Mouse (Mus musculus): ENCODE measurements around the gene Gpr62. TPM values are rescaled to one million over a fixed set of nuclear protein-coding genes. Genes with fewer than 3 reads are reported as not detected.

Gpr62 gene
- polyA plus RNA-seq, 1 experiment from 2014 or later: not detected

GRCm38 (mm10) chr9:106454888-106455681, 10.7 kb downstream of the Gpr62 start:
- no peak overlapping the region for H3K9ac ChIP-seq (replicated peaks)
- TF ChIP-seq EP300 (IDR thresholded peaks at IDR 0.05; ENCODE audit: low read depth): no peak
- TF ChIP-seq CTCF (IDR thresholded peaks at IDR 0.05; ENCODE audit: low read depth): no peak
- DNase-seq (no peak), ATAC-seq (no peak)
- H3K9me3 ChIP-seq (ENCODE audit: low read length): no peaks in the 10 kb centered on the region
- H3K4me1 ChIP-seq (ENCODE audit: insufficient read depth): peaks cover 20% of the 10 kb centered on the region
- peaks cover 13% of the 10 kb centered on the region; the same call in 1 of the 2 replicates for H3K27me3 ChIP-seq (ENCODE audit: insufficient read depth, low read length)
- H3K36me3 ChIP-seq (replicated peaks; ENCODE audit: insufficient read depth, low read length): no peaks in the 10 kb centered on the region
- WGBS (ENCODE audit: insufficient replicate concordance): 30% methylated on average over 17 of the region's 17 CpGs
- peak overlapping the region; percentile 75; the same call in 1 of the 2 replicates for H3K4me2 ChIP-seq (ENCODE audit: low read depth, low read length)
- no peak overlapping the region for H3K4me3 ChIP-seq (ENCODE audit: low read depth, low read length)
- no peak overlapping the region for H3K27ac ChIP-seq (ENCODE audit: low read depth)

GRCm38 (mm10) chr9:106454071-106454761, 11.5 kb downstream of the Gpr62 start:
- H3K27me3 ChIP-seq (ENCODE audit: insufficient read depth, low read length): peaks cover 13% of the 10 kb centered on the region; the same call in 1 of the 2 replicates
- H3K9me3 ChIP-seq (ENCODE audit: low read length): no peaks in the 10 kb centered on the region
- H3K27ac ChIP-seq (ENCODE audit: low read depth): peak overlapping the region; percentile 48; the same call in 1 of the 2 replicates
- peak overlapping the region; percentile 67 for H3K4me3 ChIP-seq (ENCODE audit: low read depth, low read length)
- H3K9ac ChIP-seq (replicated peaks): peak overlapping the region; percentile 60
- peak overlapping the region; percentile 75 for H3K4me2 ChIP-seq (ENCODE audit: low read depth, low read length)
- 13% methylated on average over 17 of the region's 20 CpGs for WGBS (ENCODE audit: insufficient replicate concordance)
- peaks cover 24% of the 10 kb centered on the region for H3K4me1 ChIP-seq (ENCODE audit: insufficient read depth)
- TF ChIP-seq EP300 (IDR thresholded peaks at IDR 0.05; ENCODE audit: low read depth) (no peak), CTCF (IDR thresholded peaks at IDR 0.05; ENCODE audit: low read depth) (no peak)
- H3K36me3 ChIP-seq (replicated peaks; ENCODE audit: insufficient read depth, low read length): no peaks in the 10 kb centered on the region
- DNase-seq (no peak), ATAC-seq (no peak)

GRCm38 (mm10) chr9:106453271-106454070, 12.3 kb downstream of the Gpr62 start, which contains the start of gene Pcbp4:
Pcbp4 (plus strand) TSS chr9:106453291.
- DNase-seq (peak; percentile 75), ATAC-seq (peak; percentile 78)
- TF ChIP-seq CTCF (IDR thresholded peaks at IDR 0.05; ENCODE audit: low read depth): no peak

GRCm38 (mm10) chr9:106452821-106453220, 12.9 kb downstream of the Gpr62 start:
- 23% methylated on average over 7 of the region's 7 CpGs for WGBS (ENCODE audit: insufficient replicate concordance)
- peak; percentile 57 for DNase-seq
- Histone ChIP-seq H3K4me2 (ENCODE audit: low read depth, low read length) (peak overlapping the region; percentile 75), H3K4me1 (ENCODE audit: insufficient read depth) (peaks cover 36% of the 10 kb centered on the region), H3K36me3 (replicated peaks; ENCODE audit: insufficient read depth, low read length) (no peaks in the 10 kb centered on the region), H3K4me3 (ENCODE audit: low read depth, low read length) (peak overlapping the region; percentile 67), H3K27ac (ENCODE audit: low read depth) (peak overlapping the region; percentile 66; the same call in 1 of the 2 replicates), H3K27me3 (ENCODE audit: insufficient read depth, low read length) (peaks cover 13% of the 10 kb centered on the region; the same call in 1 of the 2 replicates), H3K9me3 (ENCODE audit: low read length) (no peaks in the 10 kb centered on the region), H3K9ac (replicated peaks) (peak overlapping the region; percentile 23)
- no peak for TF ChIP-seq CTCF (IDR thresholded peaks at IDR 0.05; ENCODE audit: low read depth)
- TF ChIP-seq EP300 (IDR thresholded peaks at IDR 0.05; ENCODE audit: low read depth): no peak
- no peak; the same call in 1 of the 2 replicates for ATAC-seq

More at GRCm38 (mm10) chr9:106453271-106454070, 12.3 kb downstream of the Gpr62 start, which contains the start of gene Pcbp4:
- no peaks in the 10 kb centered on the region for H3K36me3 ChIP-seq (replicated peaks; ENCODE audit: insufficient read depth, low read length)
- under 1% methylated on average over 32 of the region's 74 CpGs for WGBS (ENCODE audit: insufficient replicate concordance)
- peak within 1 kb of the TSS; percentile 60 for H3K9ac ChIP-seq (replicated peaks)
- H3K4me1 ChIP-seq (ENCODE audit: insufficient read depth): peaks cover 30% of the 10 kb centered on the region
- H3K27ac ChIP-seq (ENCODE audit: low read depth): peak within 1 kb of the TSS; percentile 66
- H3K4me2 ChIP-seq (ENCODE audit: low read depth, low read length): peak within 1 kb of the TSS; percentile 75
- H3K9me3 ChIP-seq (ENCODE audit: low read length): no peaks in the 10 kb centered on the region
- peak within 1 kb of the TSS; percentile 67 for H3K4me3 ChIP-seq (ENCODE audit: low read depth, low read length)
- peaks cover 13% of the 10 kb centered on the region; the same call in 1 of the 2 replicates for H3K27me3 ChIP-seq (ENCODE audit: insufficient read depth, low read length)

- Histone ChIP-seq H3K27me3 (ENCODE audit: insufficient read depth, low read length) (peaks cover 13% of the 10 kb centered on the region; the same call in 1 of the 2 replicates), H3K27ac (ENCODE audit: low read depth) (no peak overlapping the region; the same call in 1 of the 2 replicates), H3K36me3 (replicated peaks; ENCODE audit: insufficient read depth, low read length) (no peaks in the 10 kb centered on the region), H3K4me2 (ENCODE audit: low read depth, low read length) (no peak overlapping the region), H3K9ac (replicated peaks) (no peak overlapping the region), H3K9me3 (ENCODE audit: low read length) (no peaks in the 10 kb centered on the region), H3K4me1 (ENCODE audit: insufficient read depth) (peaks cover 40% of the 10 kb centered on the region), H3K4me3 (ENCODE audit: low read depth, low read length) (no peak overlapping the region)
- DNase-seq (no peak), ATAC-seq (no peak)
- TF ChIP-seq EP300 (IDR thresholded peaks at IDR 0.05; ENCODE audit: low read depth): no peak
- no peak for TF ChIP-seq CTCF (IDR thresholded peaks at IDR 0.05; ENCODE audit: low read depth)
- WGBS (ENCODE audit: insufficient replicate concordance): 57% methylated on average over 6 of the region's 6 CpGs
These were observed 13.4 kb downstream of the Gpr62 start for GRCm38 (mm10) chr9:106452351-106452750.
